Mouse (Mus musculus) MN1 (cell line): ENCODE measurements at regions not wholly inside any gene's neighbourhood (a gene's known extent, or its start where the extent isn't known, plus 50 kb on each side); places are given as distances from the start of the nearest gene placed in this dataset.

ENCODE experiments used
- DNase-seq: peaks from one replicate; pipeline ENCODE4 v3.0.0-alpha.2; 2016; ENCODE audit warnings: low spot score

DNA sequence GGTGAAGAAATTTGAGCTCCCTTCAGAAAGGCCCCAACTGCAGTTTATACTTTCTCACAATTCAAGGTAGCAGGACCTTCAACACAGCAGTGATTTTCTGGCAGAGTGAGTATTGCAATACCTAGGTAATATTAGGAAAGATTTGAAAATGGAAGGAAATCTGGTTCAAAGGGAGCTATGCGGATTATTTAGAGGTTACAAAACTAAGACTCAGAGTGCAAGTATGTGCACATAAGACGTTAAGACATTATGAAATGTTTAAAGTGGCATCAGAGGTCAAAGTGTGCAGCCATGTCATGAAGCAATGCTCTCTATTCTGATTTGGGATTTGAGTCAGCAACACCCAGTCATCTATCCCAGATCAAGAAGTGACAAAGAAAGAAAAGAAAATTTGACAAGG, 164.6 kb downstream of the Ptn start:
- DNase-seq, result no peak

DNA sequence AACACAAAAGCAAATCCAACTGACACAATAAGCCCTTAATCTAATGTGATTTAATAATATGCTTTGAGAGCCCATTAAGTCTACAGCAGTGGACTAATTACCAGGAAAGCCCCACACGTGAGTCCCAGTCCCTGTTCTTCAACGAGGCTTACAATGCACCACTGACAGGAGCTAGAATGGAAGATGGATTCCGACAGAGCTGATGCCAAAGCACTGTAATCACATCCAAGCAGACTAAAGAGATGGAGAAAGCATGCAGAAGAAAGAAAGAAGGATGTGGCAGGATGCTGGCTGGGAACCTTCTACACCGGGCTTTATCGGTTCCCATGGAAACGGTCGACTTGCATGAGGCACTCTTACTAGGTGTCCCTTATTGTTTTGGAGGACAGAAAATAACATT, 165.1 kb downstream of the Ptn start:
- peak; percentile 7 for DNase-seq

DNA sequence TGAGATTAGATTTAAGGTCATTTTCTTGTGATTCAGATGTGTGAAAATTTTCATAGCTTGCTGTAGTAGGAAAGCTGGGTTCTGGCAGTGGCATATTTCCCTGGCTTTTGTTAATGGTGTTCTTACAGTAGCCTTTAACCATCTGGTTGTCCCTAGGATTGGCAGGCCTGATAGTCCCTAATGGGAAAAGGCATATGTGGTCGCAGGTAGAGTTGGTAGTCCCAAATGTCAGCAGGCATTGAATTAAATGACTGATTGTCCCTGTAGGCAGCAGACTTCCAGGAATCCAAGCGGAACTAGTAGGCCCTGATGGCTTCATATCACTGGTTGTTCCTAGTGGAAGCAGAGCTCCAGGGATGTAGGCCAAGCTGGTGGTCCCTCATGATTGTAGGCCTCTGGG, 173.0 kb downstream of the Ptn start:
- no peak for DNase-seq

DNA sequence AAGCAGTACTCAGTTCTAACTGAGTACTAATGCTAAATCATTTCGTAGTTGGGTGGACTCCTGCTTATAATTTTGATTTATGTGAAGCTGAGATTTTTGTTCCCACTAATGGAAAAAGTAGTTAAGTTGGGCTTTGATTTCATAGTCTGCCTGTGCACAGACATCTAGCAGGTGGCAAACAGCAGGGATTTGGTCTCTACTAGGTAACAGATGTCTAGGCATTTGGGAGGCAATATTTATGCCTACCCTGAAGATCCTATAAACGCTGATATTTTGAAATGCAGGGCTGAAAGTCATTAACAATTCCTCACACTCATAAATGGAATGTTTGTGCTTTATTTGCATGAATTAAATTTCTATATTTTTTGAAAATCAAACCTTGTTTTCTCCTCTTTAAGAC, 182.4 kb downstream of the Ptn start:
- DNase-seq, result no peak

DNA sequence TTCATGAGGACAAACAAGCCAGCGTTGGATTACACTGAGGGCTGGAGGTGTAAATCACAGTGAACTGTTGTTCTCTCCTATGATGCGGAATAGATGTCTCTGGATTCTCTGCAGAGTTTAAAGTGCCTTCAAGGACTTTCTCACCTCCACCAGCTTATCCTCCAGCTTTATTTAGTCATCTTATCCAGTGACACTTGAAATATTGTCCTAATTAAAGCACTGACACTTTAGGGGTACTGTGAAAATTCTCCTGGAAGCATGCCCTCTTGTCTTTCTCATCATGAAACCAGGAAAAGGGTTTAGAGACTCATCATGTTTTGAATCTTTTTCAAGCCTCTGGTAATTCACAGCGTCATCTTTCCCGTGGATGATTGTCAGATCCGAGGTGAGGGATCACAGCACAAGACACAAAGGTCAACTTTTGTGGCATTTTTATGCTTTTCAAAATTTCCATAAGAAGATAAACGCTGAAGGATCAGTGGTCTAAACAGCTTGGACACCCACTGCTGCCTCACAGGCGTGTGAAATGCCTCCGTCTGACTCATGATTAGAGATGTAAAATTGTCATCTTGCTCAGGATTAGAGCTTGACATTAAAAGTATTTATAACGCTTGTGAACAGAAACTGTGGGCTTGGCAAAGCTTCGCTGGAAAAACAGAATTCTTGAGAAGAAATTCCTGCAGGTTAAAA, 201.6 kb downstream of the Ptn start:
- no peak for DNase-seq

DNA sequence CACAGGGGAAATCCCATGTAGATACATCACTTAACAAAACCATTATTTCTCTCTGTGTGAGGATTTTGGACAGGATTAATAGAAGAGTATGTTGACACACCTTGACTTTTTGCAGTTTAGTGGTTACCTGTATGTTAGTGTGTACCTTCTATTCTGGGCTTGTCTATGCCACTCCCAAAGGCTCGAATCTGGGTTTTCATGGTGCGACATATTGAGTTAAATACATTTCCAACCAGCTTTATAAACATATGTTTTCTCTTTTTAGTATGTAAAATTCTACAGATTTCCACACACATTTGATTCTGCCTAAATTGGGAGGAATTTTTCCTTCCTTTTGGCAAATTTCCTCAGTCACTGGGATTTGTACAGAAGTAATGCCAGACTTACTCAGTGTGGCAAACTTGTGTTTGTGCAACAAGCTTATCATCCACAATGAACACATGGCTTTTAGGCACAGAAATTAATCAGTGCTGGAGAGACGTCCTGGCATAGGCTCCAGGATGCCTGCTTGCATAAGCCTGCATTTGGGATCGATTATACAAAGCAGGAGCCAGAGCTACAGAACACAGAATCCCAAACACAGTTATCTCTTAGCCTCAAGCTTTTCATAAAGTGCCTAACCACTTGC, 204.3 kb downstream of the Ptn start:
- DNase-seq, result peak; percentile 45

DNA sequence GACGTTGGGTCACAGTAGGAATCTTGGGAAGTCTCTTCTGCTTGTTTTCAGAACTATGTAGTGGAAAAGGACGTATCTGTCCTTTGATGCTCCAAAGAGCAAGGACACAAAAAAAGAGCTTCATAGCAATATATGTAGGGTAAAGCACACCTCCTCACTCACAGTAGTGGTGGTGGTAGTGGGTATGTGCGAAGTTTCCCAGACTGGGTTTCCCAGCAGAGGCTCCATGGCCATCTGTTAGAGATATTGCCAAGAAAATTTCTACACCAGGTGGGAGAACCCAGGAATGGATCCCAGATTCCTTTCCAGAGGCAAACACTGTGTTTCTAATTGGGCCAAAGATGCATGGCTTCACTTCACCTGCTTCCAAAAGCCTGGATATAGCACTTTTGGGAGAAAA, 205.2 kb downstream of the Ptn start:
- DNase-seq, result no peak

DNA sequence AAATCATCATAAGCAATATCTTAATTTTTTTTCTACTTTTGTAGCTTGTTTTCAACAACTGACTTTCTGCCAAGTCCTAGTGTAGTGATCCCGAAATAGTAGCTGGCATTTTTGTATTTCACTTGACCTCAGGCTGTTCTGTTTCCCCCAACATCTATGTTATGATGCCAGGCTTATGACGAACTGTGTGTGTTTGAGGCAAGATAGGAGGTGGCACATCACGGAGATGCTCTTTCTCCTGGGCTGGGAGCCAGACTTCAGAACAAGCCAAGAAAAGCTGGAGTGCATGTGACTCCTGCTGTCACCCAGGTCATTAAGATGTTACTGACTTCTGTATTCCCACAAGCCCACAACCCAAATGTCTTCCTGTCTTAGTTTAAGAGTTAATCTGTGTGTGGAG, 208.7 kb downstream of the Chrm2 start:
- DNase-seq, result peak; percentile 31

DNA sequence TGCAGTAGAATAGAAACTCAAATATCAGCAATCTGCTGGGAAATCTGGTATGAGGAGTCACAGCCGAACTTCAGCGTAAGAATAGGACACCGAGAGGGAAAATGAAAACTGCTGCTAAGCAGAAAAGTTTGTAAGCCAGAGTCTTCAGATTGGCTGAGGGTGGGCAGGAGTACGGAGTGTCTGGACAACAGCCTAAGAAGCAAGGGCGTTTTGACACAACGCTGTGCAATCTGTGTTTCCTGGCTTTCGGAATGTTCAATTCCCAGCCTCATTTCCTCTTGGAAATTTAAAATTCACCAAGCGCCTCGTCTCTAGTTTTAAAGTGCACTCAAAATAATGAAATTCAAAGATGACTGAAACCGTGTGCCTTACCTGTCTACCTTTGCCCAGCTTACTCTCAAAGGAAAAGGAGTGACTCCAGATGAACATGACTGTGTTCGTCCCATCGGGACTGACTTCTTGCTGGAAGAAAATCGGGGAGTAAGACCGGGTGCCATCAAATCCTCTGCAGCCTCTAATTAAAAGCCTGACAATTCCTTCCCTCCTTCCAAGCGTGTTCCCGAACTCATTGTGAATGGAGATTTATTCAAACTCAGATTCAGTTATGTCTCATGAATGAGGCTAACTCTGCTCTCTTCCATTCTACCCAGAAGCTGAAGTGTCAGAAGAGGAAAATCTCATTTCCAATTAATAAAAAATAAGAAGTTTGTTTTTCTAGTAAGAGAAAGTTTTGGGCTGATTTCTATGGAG, 203.2 kb downstream of the Chrm2 start:
- no peak for DNase-seq

DNA sequence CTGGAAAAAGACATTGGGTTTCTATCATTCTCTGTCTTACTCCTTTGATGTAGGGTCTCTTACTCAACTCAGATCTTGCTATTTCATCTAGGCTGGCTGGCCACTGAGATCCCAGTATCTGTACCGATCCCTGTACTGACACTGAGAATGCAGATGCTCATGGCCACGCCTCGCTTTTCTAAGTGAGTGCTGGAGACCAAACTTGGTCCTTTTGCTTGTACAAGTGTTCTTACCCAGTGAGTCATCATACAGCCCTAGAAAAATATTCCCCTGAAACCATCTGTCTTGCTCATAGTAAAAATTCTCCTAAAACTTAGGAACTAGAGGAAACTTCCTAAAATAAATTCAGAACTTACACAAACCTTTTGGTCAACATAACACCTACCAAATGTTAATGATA, 193.2 kb downstream of the Chrm2 start:
- DNase-seq, result no peak
